Mouse (Mus musculus) adipocyte (in vitro differentiated cells): ENCODE data around the gene Pspc1.
"Not testable (repeated sequence)": the region's sequence is repeated elsewhere in the genome, so short reads cannot be mapped to it uniquely, and the experiment has no call there.

Source experiments
- DNase-seq: peaks from one replicate; pipeline ENCODE4 v3.0.0-alpha.2; 2016; ENCODE audit warnings: low spot score

Pspc1 gene

GRCm38 (mm10) chr14:56778200-56778932 lies at the start of gene Pspc1:
Gene Pspc1 (minus strand): TSS chr14:56778316.
- DNase-seq, result peak; percentile 95

- DNase-seq, result no peak
These were observed 46.4 kb upstream of the Pspc1 start for GRCm38 (mm10) chr14:56824562-56824961.

GRCm38 (mm10) chr14:56817616-56818015 lies 39.5 kb upstream of the Pspc1 start:
- DNase-seq, result no peak

GRCm38 (mm10) chr14:56817131-56817530 lies 39.0 kb upstream of the Pspc1 start:
- no peak for DNase-seq

- no peak for DNase-seq
These were observed 38.4 kb upstream of the Pspc1 start for GRCm38 (mm10) chr14:56816541-56816940.

- DNase-seq, result peak; percentile 87
These were observed 34.5 kb upstream of the Pspc1 start for GRCm38 (mm10) chr14:56812520-56813036.

- DNase-seq, result peak; percentile 68
These were observed 33.7 kb upstream of the Pspc1 start, which contains the start of gene Zmym5 for GRCm38 (mm10) chr14:56811701-56812339. Gene Zmym5 (minus strand): TSS chr14:56811716.

- not testable (repeated sequence) for DNase-seq
These were observed 32.9 kb upstream of the Pspc1 start for GRCm38 (mm10) chr14:56810781-56811690.

GRCm38 (mm10) chr14:56793243-56793642 lies 15.1 kb upstream of the Pspc1 start:
- DNase-seq, result peak; percentile 50

GRCm38 (mm10) chr14:56784575-56784974 lies 6.5 kb upstream of the Pspc1 start:
- no peak for DNase-seq

- DNase-seq, result no peak
These were observed 801 bp upstream of the Pspc1 start for GRCm38 (mm10) chr14:56778933-56779300.

- peak; percentile 56 for DNase-seq
These were observed 568 bp downstream of the Pspc1 start for GRCm38 (mm10) chr14:56777360-56778136.

GRCm38 (mm10) chr14:56776571-56777238 lies 1.4 kb downstream of the Pspc1 start:
- no peak for DNase-seq

- DNase-seq, result no peak
These were observed 2.7 kb downstream of the Pspc1 start for GRCm38 (mm10) chr14:56775416-56775815.

- not testable (repeated sequence) for DNase-seq
These were observed 11.7 kb downstream of the Pspc1 start for GRCm38 (mm10) chr14:56766438-56766837.

GRCm38 (mm10) chr14:56765117-56765516 lies 13.0 kb downstream of the Pspc1 start:
- DNase-seq, result not testable (repeated sequence)

- no peak for DNase-seq
These were observed 26.8 kb downstream of the Pspc1 start for GRCm38 (mm10) chr14:56751282-56751681.

GRCm38 (mm10) chr14:56740175-56740574 lies 37.9 kb downstream of the Pspc1 start:
- no peak for DNase-seq

- no peak for DNase-seq
These were observed 51.6 kb downstream of the Pspc1 start for GRCm38 (mm10) chr14:56726493-56726892.

- DNase-seq, result no peak
These were observed 72.4 kb downstream of the Pspc1 start for GRCm38 (mm10) chr14:56705687-56706086.

- DNase-seq, result no peak
These were observed 75.5 kb downstream of the Pspc1 start for GRCm38 (mm10) chr14:56702644-56703043.
